8 mouse cellular contexts compared by ENCODE assay signal in genomic region chr15:102625687-102626055, GRCm38 (mm10). TPM values are rescaled to one million over a fixed set of nuclear protein-coding genes. Genes with fewer than 3 reads are reported as not detected.
DNase-seq lines count a peak whose midpoint lies in the region; ATAC-seq and TF ChIP-seq lines count a peak whose summit lies in the region.

No protein-coding gene starts in this region.

- peak; percentile 36 for DNase-seq in adrenal gland, postnatal 25 days
- no peak for DNase-seq in adrenal gland, postnatal 10 days
- no peak for DNase-seq in lung, postnatal 0 days (ENCODE audit: low spot score)
- DNase-seq in lung, postnatal 14 days, result no peak
- peak; percentile 77 for DNase-seq in lung, postnatal 36 days
- no peak for DNase-seq in urinary bladder, postnatal 14 days (ENCODE audit: low spot score)

- TF ChIP-seq EP300 in lung, postnatal 0 days (IDR thresholded peaks at IDR 0.05), result no peak

- H3K36me3 ChIP-seq in lung, postnatal 0 days (ENCODE audit: insufficient read depth, low read length), result no peaks in the 10 kb centered on the region
- H3K36me3 ChIP-seq in hindbrain, embryonic 12.5 days, result no peaks in the 10 kb centered on the region
- H3K36me3 ChIP-seq in stomach, embryonic 16.5 days (ENCODE audit: control insufficient read depth, insufficient read depth, low read length), result no peaks in the 10 kb centered on the region

- peak overlapping the region; percentile 80 for H3K4me2 ChIP-seq in lung, postnatal 0 days (replicated peaks; ENCODE audit: low read depth, low read length)
- H3K4me2 ChIP-seq in hindbrain, embryonic 12.5 days (replicated peaks), result peak overlapping the region; percentile 87
- peak overlapping the region; percentile 78 for H3K4me2 ChIP-seq in stomach, embryonic 16.5 days (ENCODE audit: low read depth, low read length)

- H3K4me3 ChIP-seq in lung, postnatal 0 days (ENCODE audit: low read depth, low read length), result peak overlapping the region; percentile 79
- H3K4me3 ChIP-seq in hindbrain, embryonic 12.5 days, result peak overlapping the region; percentile 61
- H3K4me3 ChIP-seq in stomach, embryonic 16.5 days (replicated peaks; ENCODE audit: low read length), result peak overlapping the region; percentile 79

- H3K9ac ChIP-seq in lung, postnatal 0 days (replicated peaks; ENCODE audit: low read depth), result no peak overlapping the region; the same call in 1 of the 2 replicates
- H3K9ac ChIP-seq in hindbrain, embryonic 12.5 days, result peak overlapping the region; percentile 74
- H3K9ac ChIP-seq in stomach, embryonic 16.5 days (ENCODE audit: low read length), result peak overlapping the region; percentile 97

- H3K9me3 ChIP-seq in lung, postnatal 0 days (ENCODE audit: low read length), result no peaks in the 10 kb centered on the region
- no peaks in the 10 kb centered on the region for H3K9me3 ChIP-seq in hindbrain, embryonic 12.5 days (replicated peaks)
- no peaks in the 10 kb centered on the region for H3K9me3 ChIP-seq in stomach, embryonic 16.5 days (replicated peaks; ENCODE audit: control insufficient read depth, low read length)

- no peaks in the 10 kb centered on the region for H3K27me3 ChIP-seq in lung, postnatal 0 days (replicated peaks; ENCODE audit: insufficient read depth, low read length)
- no peaks in the 10 kb centered on the region for H3K27me3 ChIP-seq in hindbrain, embryonic 12.5 days
- no peaks in the 10 kb centered on the region for H3K27me3 ChIP-seq in stomach, embryonic 16.5 days (ENCODE audit: control insufficient read depth, insufficient read depth, low read length)

- WGBS in lung, postnatal 0 days, result 2% methylated on average over 18 of the region's 18 CpGs
- 2% methylated on average over 18 of the region's 18 CpGs for WGBS in hindbrain, embryonic 12.5 days
- under 1% methylated on average over 18 of the region's 18 CpGs for WGBS in stomach, embryonic 16.5 days

- ATAC-seq in lung, postnatal 0 days, result peak; percentile 30
- ATAC-seq in hindbrain, embryonic 12.5 days (ENCODE audit: low FRiP score), result peak; percentile 17; the same call in 1 of the 2 replicates
- peak; percentile 4 for ATAC-seq in stomach, embryonic 16.5 days (ENCODE audit: insufficient read depth, low FRiP score)

- H3K4me1 ChIP-seq in lung, postnatal 0 days (ENCODE audit: insufficient read depth, low read depth, low read length), result peaks cover 8% of the 10 kb centered on the region; the same call in 1 of the 2 replicates
- H3K4me1 ChIP-seq in hindbrain, embryonic 12.5 days, result peaks cover 15% of the 10 kb centered on the region
- peaks cover 12% of the 10 kb centered on the region for H3K4me1 ChIP-seq in stomach, embryonic 16.5 days (ENCODE audit: control insufficient read depth, insufficient read depth, low read length)

- peak overlapping the region; percentile 99 for H3K27ac ChIP-seq in lung, postnatal 0 days (ENCODE audit: low read length)
- peak overlapping the region; percentile 96 for H3K27ac ChIP-seq in hindbrain, embryonic 12.5 days
- H3K27ac ChIP-seq in stomach, embryonic 16.5 days (ENCODE audit: low read length), result peak overlapping the region; percentile 100

- TF ChIP-seq CTCF in lung, postnatal 0 days (IDR thresholded peaks at IDR 0.05), result no peak; the same call in 1 of the 2 replicates

RNA-seq across cellular contexts. Expression of gene Atf7, which starts 0.4 kb away (rescaled TPM):
- total RNA-seq in adrenal gland, postnatal 25 days (2021), result 78.0 and 81.1 TPM in 2 replicates
- 10 to 100 TPM; 68.5 to 80.8 TPM for total RNA-seq in adrenal gland, postnatal 10 days (2021)
- 37.4 and 42.8 TPM in 2 replicates for polyA plus RNA-seq in lung, postnatal 0 days (2015; fragmentation: Nextera tagmentation; extraction: Ambion mirVana)
- 23.6 and 24.5 TPM in 2 replicates for polyA plus RNA-seq in hindbrain, embryonic 12.5 days (2016; fragmentation: Nextera tagmentation; extraction: Ambion mirVana)
- 40.6 and 40.8 TPM in 2 replicates for polyA plus RNA-seq in stomach, embryonic 16.5 days (2015; fragmentation: Nextera tagmentation; extraction: Ambion mirVana)

RNA-seq across cellular contexts. Expression of gene Gm28047, which starts 0.8 kb away (rescaled TPM):
- total RNA-seq in adrenal gland, postnatal 25 days (2021), result 2.2 TPM in 1 of 2 replicates, not detected in the other
- 1 to 10 TPM in 1 of 2 experiments, not detected in 1; 1.5 TPM for total RNA-seq in adrenal gland, postnatal 10 days (2021)
- polyA plus RNA-seq in lung, postnatal 0 days (2015; fragmentation: Nextera tagmentation; extraction: Ambion mirVana), result not detected in 2 replicates
- polyA plus RNA-seq in hindbrain, embryonic 12.5 days (2016; fragmentation: Nextera tagmentation; extraction: Ambion mirVana), result not detected in 2 replicates
- polyA plus RNA-seq in stomach, embryonic 16.5 days (2015; fragmentation: Nextera tagmentation; extraction: Ambion mirVana), result not detected in 2 replicates

RNA-seq across cellular contexts. Expression of gene Atp5g2, which starts 46.5 kb away (rescaled TPM):
- 13.8 and 32.0 TPM in 2 replicates for total RNA-seq in adrenal gland, postnatal 25 days (2021)
- 10 to 100 TPM; 41.9 to 42.3 TPM for total RNA-seq in adrenal gland, postnatal 10 days (2021)
- 48.6 and 49.8 TPM in 2 replicates for polyA plus RNA-seq in lung, postnatal 0 days (2015; fragmentation: Nextera tagmentation; extraction: Ambion mirVana)
- polyA plus RNA-seq in hindbrain, embryonic 12.5 days (2016; fragmentation: Nextera tagmentation; extraction: Ambion mirVana), result 53.9 and 60.4 TPM in 2 replicates
- 53.3 and 54.2 TPM in 2 replicates for polyA plus RNA-seq in stomach, embryonic 16.5 days (2015; fragmentation: Nextera tagmentation; extraction: Ambion mirVana)

Comparison
In these comparisons a context has a peak if more than half of its experiments do, and no peak if none do; other contexts are left out.
1. DNase-seq: peak in adrenal gland, postnatal 25 days (single experiment) and lung, postnatal 36 days (single experiment); none in adrenal gland, postnatal 10 days (single experiment), lung, postnatal 0 days (single experiment), lung, postnatal 14 days (single experiment) and urinary bladder, postnatal 14 days (single experiment).
2. Peak in every context shown above with its lines, with median percentiles within 50 percentile points of each other: ATAC-seq, H3K27ac ChIP-seq, H3K4me2 ChIP-seq and H3K4me3 ChIP-seq.